Mouse (Mus musculus): ENCODE results near the gene Slc34a3.

DNA sequence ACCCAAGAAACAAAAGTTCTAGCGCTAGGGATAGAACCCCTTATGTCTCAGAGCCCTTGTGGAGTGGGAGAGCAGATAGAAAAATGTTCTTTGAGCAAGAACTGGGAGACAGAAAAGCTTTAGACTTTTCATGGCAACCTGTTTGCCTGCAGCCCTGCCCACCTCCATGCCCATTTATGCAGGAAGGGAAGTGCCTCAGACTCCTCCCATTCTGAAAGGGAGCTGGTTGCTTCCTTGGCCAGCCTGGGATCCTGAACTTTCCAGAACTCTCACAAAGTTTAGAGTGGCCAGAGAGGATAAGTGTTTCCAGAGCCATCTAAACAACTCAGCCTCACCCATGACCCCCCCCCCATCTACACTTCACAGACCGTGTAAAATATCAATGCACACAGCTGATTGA lies 37.0 kb downstream of the Slc34a3 start:
- TF ChIP-seq POLR2A (IDR thresholded peaks at IDR 0.05; ENCODE audit: low read depth, low read length) (no peak), CTCF (IDR thresholded peaks at IDR 0.05; ENCODE audit: extremely low read depth, insufficient read depth, insufficient read length, insufficient replicate concordance) (no peak)
